Mouse (Mus musculus): ENCODE results near the gene Slc25a3. TPM values are rescaled to one million over a fixed set of nuclear protein-coding genes. Genes with fewer than 3 reads are reported as not detected.

The Slc25a3 gene
- polyA plus RNA-seq, 1 experiment from 2014 or later: 491 TPM

DNA sequence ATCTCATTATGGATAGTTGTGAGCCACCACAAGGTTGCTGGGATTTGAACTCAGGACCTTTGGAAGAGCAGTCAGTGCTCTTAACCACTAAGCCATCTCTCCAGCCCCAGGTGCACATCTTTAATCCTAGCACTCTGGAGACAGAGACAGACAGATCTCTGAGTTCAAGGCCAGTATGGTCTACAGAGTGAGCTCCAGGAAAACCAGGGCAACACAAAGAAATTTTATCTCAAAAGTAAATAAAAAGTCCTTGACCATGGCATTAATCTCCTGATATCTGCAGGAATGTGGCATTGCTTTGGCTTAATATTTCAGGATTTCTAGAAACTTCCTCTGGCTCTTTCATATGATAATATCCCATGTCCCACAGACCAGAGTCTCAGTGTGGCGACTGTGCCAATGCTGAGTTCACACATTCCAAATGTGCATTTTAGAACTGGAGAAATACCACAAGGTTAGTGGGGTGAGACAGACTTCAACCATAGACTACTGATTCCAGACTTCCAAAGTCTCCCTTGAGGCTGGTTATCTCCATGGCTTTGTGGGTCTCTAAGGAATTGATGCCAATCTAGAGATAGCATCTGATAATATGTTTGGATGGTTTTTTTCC, 4.8 kb upstream of the Slc25a3 start:
- ATAC-seq: no peak
- no peak overlapping the region for H3K27ac ChIP-seq (ENCODE audit: low read length)
- no peak overlapping the region for H3K9ac ChIP-seq (replicated peaks; ENCODE audit: low read depth, low read length)
- WGBS: 71% methylated on average over 1 of the region's 1 CpGs
- H3K36me3 ChIP-seq (ENCODE audit: control insufficient read depth, insufficient read depth): no peaks in the 10 kb centered on the region
- H3K4me3 ChIP-seq (replicated peaks; ENCODE audit: low read length): no peak overlapping the region
- H3K9me3 ChIP-seq (ENCODE audit: control insufficient read depth, low read length): no peaks in the 10 kb centered on the region
- H3K4me2 ChIP-seq (ENCODE audit: low read length): no peak overlapping the region
- no peaks in the 10 kb centered on the region for H3K27me3 ChIP-seq (replicated peaks; ENCODE audit: control insufficient read depth, insufficient read depth, low read length)
- H3K4me1 ChIP-seq (replicated peaks; ENCODE audit: control insufficient read depth, insufficient read depth, low read length): no peaks in the 10 kb centered on the region

DNA sequence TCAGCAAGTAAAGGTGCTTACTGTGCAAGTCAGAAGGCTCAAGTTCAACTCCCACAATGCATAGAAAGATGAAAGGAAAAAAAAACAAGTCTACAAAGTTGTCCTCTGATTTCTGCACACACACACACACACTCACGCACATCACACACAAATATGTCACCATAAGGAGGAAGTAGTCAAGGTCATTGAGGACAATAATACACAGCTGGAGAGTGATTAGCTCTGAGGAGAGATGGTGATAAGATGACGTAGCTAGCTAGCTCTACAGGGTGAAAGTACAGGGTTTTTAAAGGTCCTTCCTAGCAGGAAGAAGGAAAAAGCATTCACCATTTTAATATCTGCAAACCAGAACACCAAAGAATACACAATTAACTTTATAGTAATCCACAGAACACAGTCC, 3.5 kb upstream of the Slc25a3 start:
- Histone ChIP-seq H3K27me3 (replicated peaks; ENCODE audit: control insufficient read depth, insufficient read depth, low read length) (no peaks in the 10 kb centered on the region), H3K36me3 (ENCODE audit: control insufficient read depth, insufficient read depth) (no peaks in the 10 kb centered on the region), H3K27ac (ENCODE audit: low read length) (no peak overlapping the region), H3K4me1 (replicated peaks; ENCODE audit: control insufficient read depth, insufficient read depth, low read length) (peaks cover 8% of the 10 kb centered on the region), H3K9ac (replicated peaks; ENCODE audit: low read depth, low read length) (no peak overlapping the region), H3K4me3 (replicated peaks; ENCODE audit: low read length) (no peak overlapping the region), H3K9me3 (ENCODE audit: control insufficient read depth, low read length) (no peaks in the 10 kb centered on the region), H3K4me2 (ENCODE audit: low read length) (no peak overlapping the region)
- ATAC-seq: no peak
- 77% methylated on average over 2 of the region's 2 CpGs for WGBS

DNA sequence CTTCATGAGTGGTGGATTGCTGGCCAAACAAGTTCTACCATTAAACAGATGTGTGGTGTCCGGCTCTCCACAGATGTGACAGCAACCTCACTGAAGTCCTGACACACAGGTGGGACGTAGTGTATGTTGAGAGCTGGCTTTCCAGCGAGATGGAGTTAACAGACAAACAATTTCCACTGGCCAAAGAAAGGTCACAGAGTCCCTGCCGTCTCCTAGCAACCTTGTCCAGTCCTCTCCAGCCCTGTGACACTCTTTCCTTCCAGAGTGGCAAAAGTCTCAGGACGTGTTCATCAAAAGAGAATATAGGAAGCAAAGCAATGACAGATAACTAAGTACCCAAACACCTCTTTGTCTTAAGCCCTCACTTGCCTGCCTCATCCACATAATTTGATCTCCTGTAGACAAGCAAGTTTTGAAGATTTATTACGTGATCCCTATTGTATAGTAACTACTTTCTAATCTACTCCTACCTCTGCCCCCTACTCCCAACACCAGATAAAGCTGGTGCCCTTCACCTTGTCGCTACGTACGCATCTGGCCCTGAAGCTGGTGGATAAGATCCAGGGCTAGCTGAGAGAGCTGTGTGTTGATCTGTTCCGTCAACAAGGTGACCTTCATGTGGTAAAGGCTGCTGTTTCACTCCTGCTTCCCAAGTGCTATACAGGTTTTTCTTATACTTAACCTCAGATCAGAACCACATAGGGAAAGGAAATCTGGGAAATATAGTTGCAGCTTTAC, 2.9 kb upstream of the Slc25a3 start:
- ATAC-seq: no peak
- no peak overlapping the region for H3K27ac ChIP-seq (ENCODE audit: low read length)
- H3K4me2 ChIP-seq (ENCODE audit: low read length): no peak overlapping the region
- no peaks in the 10 kb centered on the region for H3K9me3 ChIP-seq (ENCODE audit: control insufficient read depth, low read length)
- no peak overlapping the region for H3K4me3 ChIP-seq (replicated peaks; ENCODE audit: low read length)
- H3K9ac ChIP-seq (replicated peaks; ENCODE audit: low read depth, low read length): no peak overlapping the region
- 84% methylated on average over 10 of the region's 10 CpGs for WGBS
- peaks cover 13% of the 10 kb centered on the region for H3K4me1 ChIP-seq (replicated peaks; ENCODE audit: control insufficient read depth, insufficient read depth, low read length)
- no peaks in the 10 kb centered on the region for H3K27me3 ChIP-seq (replicated peaks; ENCODE audit: control insufficient read depth, insufficient read depth, low read length)
- no peaks in the 10 kb centered on the region for H3K36me3 ChIP-seq (ENCODE audit: control insufficient read depth, insufficient read depth)

DNA sequence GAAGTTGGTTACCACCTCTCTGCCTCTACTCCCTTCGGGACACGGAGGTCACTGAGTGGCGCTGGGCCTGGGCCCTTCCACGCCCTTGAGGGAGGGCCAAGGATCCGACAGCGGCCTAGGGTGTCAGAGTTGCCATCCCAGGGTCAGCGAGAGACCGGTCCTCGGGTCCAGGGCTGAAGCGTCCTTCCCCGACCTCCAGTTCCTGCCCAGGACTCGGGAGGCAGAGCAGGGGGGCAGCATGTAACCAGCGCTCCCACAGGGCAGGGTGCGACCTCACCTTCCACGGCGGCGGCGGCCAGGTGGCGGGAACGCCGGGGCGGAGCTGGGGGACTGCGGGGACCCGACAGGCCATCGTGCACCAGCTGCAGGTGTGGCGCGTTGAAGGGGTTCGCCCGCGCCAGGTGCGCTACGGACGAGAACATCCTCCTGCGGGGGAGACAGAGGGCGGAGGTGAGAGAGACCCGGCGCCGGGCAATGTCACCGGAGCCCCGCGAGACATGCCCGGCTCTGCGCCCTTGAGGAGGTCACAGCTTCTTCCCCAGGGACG, 505 bp downstream of the Slc25a3 start:
- H3K27me3 ChIP-seq (replicated peaks; ENCODE audit: control insufficient read depth, insufficient read depth, low read length): no peaks in the 10 kb centered on the region
- peak overlapping the region; percentile 85 for H3K4me2 ChIP-seq (ENCODE audit: low read length)
- no peaks in the 10 kb centered on the region for H3K9me3 ChIP-seq (ENCODE audit: control insufficient read depth, low read length)
- peak overlapping the region; percentile 86 for H3K27ac ChIP-seq (ENCODE audit: low read length)
- 0% methylated on average over 44 of the region's 44 CpGs for whole genome bisulfite sequencing
- H3K9ac ChIP-seq (replicated peaks; ENCODE audit: low read depth, low read length): peak overlapping the region; percentile 80
- peak; percentile 48 for ATAC-seq
- peaks cover 14% of the 10 kb centered on the region for H3K4me1 ChIP-seq (replicated peaks; ENCODE audit: control insufficient read depth, insufficient read depth, low read length)
- peak overlapping the region; percentile 65 for H3K4me3 ChIP-seq (replicated peaks; ENCODE audit: low read length)
- H3K36me3 ChIP-seq (ENCODE audit: control insufficient read depth, insufficient read depth): peaks cover 18% of the 10 kb centered on the region

DNA sequence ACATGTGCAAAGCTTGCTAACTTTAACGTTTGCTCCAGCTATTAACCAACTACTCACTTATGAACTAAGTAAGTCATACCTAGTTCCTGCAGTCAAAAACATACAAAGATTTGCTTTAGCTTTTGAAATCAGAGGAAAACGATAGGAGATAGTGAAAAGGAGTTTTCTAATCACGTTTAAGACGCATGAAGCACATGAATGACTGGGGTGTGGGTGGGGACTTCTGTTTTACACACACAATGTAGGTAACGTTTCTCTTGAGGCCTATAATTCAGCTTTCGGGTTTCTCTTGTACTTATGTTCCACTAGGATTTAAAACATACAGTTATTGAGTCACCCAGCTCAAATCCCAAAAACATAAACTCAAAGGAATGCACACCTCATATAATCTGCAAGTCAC, 1.2 kb downstream of the Slc25a3 start:
- no peak overlapping the region for H3K27ac ChIP-seq (ENCODE audit: low read length)
- peak overlapping the region; percentile 85 for H3K4me2 ChIP-seq (ENCODE audit: low read length)
- WGBS: 35% methylated on average over 6 of the region's 6 CpGs
- H3K9ac ChIP-seq (replicated peaks; ENCODE audit: low read depth, low read length): peak overlapping the region; percentile 80
- no peak for ATAC-seq
- H3K4me3 ChIP-seq (replicated peaks; ENCODE audit: low read length): peak overlapping the region; percentile 65
- H3K36me3 ChIP-seq (ENCODE audit: control insufficient read depth, insufficient read depth): peaks cover 24% of the 10 kb centered on the region
- peaks cover 14% of the 10 kb centered on the region for H3K4me1 ChIP-seq (replicated peaks; ENCODE audit: control insufficient read depth, insufficient read depth, low read length)
- H3K27me3 ChIP-seq (replicated peaks; ENCODE audit: control insufficient read depth, insufficient read depth, low read length): no peaks in the 10 kb centered on the region
- no peaks in the 10 kb centered on the region for H3K9me3 ChIP-seq (ENCODE audit: control insufficient read depth, low read length)

DNA sequence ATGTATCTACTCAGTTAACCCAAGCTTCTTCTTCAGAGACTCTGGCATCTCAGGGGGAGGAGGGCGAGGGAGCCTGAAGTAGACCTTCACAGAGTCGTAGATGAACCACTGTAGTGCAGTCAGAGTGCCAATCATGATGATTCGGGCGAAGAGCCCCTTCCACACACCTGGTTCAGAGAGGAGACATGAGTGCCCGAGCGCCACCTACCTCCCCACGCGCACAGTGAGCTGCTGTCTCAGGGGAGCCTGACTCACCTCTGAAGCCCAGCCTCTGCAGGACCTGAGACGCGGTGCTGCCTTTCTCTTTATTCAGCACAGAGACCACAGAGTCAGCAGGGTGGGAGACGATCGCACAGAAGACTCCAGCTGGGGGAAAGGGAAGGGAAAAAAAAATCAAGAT, 6.9 kb downstream of the Slc25a3 start:
- Histone ChIP-seq H3K4me1 (replicated peaks; ENCODE audit: control insufficient read depth, insufficient read depth, low read length) (peaks cover 3% of the 10 kb centered on the region), H3K4me3 (replicated peaks; ENCODE audit: low read length) (no peak overlapping the region), H3K36me3 (ENCODE audit: control insufficient read depth, insufficient read depth) (peaks cover 64% of the 10 kb centered on the region), H3K4me2 (ENCODE audit: low read length) (no peak overlapping the region), H3K9me3 (ENCODE audit: control insufficient read depth, low read length) (peaks cover 5% of the 10 kb centered on the region), H3K9ac (replicated peaks; ENCODE audit: low read depth, low read length) (no peak overlapping the region), H3K27ac (ENCODE audit: low read length) (no peak overlapping the region), H3K27me3 (replicated peaks; ENCODE audit: control insufficient read depth, insufficient read depth, low read length) (no peaks in the 10 kb centered on the region)
- 95% methylated on average over 12 of the region's 12 CpGs for WGBS
- no peak for ATAC-seq

DNA sequence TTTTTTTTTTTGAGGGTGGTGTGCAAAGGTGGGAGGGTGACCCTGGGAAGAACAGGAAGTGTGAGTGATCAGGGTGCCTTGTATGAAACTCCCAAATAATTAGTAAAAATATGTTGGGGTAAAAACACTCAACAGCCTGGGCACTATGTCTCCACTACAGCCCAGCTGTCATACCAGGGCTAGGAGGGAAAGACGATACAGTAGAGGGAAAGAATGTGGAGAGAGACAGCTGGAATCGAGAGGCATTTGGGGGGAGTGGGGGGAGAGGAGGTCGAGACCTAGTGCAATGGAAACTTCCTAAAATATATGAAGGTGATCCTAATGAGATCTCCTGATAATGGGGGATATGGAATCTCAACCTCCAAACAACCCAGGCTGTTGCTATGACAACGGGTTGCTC, 14.0 kb downstream of the Slc25a3 start:
- Histone ChIP-seq H3K4me3 (replicated peaks; ENCODE audit: low read length) (no peak overlapping the region), H3K27me3 (replicated peaks; ENCODE audit: control insufficient read depth, insufficient read depth, low read length) (no peaks in the 10 kb centered on the region), H3K4me1 (replicated peaks; ENCODE audit: control insufficient read depth, insufficient read depth, low read length) (no peaks in the 10 kb centered on the region), H3K27ac (ENCODE audit: low read length) (no peak overlapping the region), H3K9ac (replicated peaks; ENCODE audit: low read depth, low read length) (no peak overlapping the region), H3K9me3 (ENCODE audit: control insufficient read depth, low read length) (peaks cover 5% of the 10 kb centered on the region), H3K36me3 (ENCODE audit: control insufficient read depth, insufficient read depth) (peaks cover 18% of the 10 kb centered on the region), H3K4me2 (ENCODE audit: low read length) (no peak overlapping the region)
- WGBS: 78% methylated on average over 4 of the region's 4 CpGs
- ATAC-seq: no peak

DNA sequence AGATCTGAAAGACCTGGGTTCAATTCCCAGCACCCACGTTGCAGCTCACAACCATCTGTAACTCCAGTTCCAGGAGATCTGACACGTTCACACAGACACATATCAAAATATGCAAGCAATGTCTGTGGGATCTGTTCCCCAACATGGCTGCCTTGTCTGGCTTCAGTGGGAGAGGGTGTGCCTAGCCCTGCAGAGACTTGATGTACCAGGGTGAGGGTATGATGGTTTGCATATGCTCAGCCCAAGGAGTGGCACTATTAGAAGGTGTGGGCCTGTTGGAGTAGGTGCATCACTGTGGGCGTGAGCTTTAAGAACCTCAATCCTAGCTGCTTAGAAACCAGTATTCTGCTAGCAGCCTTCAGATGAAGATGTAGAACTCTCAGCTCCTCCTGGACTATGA, 17.9 kb downstream of the Slc25a3 start:
- H3K9me3 ChIP-seq (ENCODE audit: control insufficient read depth, low read length): no peaks in the 10 kb centered on the region
- no peak overlapping the region for H3K4me3 ChIP-seq (replicated peaks; ENCODE audit: low read length)
- 86% methylated on average over 3 of the region's 3 CpGs for WGBS
- H3K36me3 ChIP-seq (ENCODE audit: control insufficient read depth, insufficient read depth): no peaks in the 10 kb centered on the region
- H3K4me1 ChIP-seq (replicated peaks; ENCODE audit: control insufficient read depth, insufficient read depth, low read length): no peaks in the 10 kb centered on the region
- ATAC-seq: no peak
- no peak overlapping the region for H3K27ac ChIP-seq (ENCODE audit: low read length)
- no peak overlapping the region for H3K4me2 ChIP-seq (ENCODE audit: low read length)
- H3K9ac ChIP-seq (replicated peaks; ENCODE audit: low read depth, low read length): no peak overlapping the region
- H3K27me3 ChIP-seq (replicated peaks; ENCODE audit: control insufficient read depth, insufficient read depth, low read length): no peaks in the 10 kb centered on the region

DNA sequence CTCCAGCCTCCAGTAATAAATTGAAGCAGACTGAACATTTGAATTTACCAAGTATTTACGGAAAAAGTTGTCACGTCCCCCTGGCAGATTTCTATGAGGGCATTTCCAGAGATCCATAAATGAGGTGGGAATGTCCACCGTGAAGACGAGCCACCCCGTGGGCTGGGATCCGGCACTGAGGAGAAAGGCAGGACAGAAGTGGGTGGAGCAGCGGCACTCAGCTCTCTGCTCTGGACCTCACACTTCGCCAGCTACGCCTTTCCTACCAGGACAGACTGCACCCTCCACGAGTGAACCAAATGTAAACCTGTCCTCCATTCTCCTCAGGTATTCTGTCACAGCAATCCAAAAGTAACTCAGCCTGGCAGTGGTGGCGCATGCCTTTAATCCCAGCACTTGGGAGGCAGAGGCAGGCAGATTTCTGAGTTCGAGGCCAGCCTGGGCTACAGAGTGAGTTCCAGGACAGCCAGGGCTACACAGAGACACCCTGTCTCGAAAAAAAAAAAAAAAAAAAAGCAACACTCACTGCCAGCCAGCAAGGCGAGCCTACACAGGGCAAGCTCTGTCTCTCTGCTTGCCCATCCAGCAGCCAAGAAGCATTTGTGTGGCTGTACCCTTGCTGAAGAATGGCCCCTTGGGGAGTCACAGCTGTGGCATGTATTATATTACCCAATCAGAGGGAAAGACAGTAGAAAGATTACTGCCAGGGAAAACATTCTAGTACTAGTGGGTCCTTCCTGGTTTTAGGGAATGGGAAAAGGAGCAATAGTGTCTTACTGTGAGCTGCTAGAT, 20.9 kb downstream of the Slc25a3 start:
- no peak overlapping the region for H3K27ac ChIP-seq (ENCODE audit: low read length)
- no peaks in the 10 kb centered on the region for H3K36me3 ChIP-seq (ENCODE audit: control insufficient read depth, insufficient read depth)
- 89% methylated on average over 14 of the region's 14 CpGs for WGBS
- no peak overlapping the region for H3K4me3 ChIP-seq (replicated peaks; ENCODE audit: low read length)
- no peaks in the 10 kb centered on the region for H3K27me3 ChIP-seq (replicated peaks; ENCODE audit: control insufficient read depth, insufficient read depth, low read length)
- no peak for ATAC-seq
- H3K9ac ChIP-seq (replicated peaks; ENCODE audit: low read depth, low read length): no peak overlapping the region
- H3K9me3 ChIP-seq (ENCODE audit: control insufficient read depth, low read length): no peaks in the 10 kb centered on the region
- no peaks in the 10 kb centered on the region for H3K4me1 ChIP-seq (replicated peaks; ENCODE audit: control insufficient read depth, insufficient read depth, low read length)
- no peak overlapping the region for H3K4me2 ChIP-seq (ENCODE audit: low read length)
